Mouse (Mus musculus) adrenal gland, adult 2 months (tissue): ENCODE data around the gene Slc4a8. TPM values are rescaled to one million over a fixed set of nuclear protein-coding genes. Genes with fewer than 3 reads are reported as not detected.

Experiments
- DNase-seq: peaks from one replicate; pipeline ENCODE4 v3.0.0; 2021
- long read RNA-seq: library from polyadenylated mRNA; stranded (forward); transcript quantifications from one replicate; pipeline ENCODE4 v2.0.0, GENCODE M21; 2021
- polyA plus RNA-seq: library from polyadenylated mRNA; depleted of rRNA; stranded (reverse); fragments of >200 nt; gene quantifications from 2 replicates; pipeline ENCODE4 v1.2.3, GENCODE M21; 2012; rRNA removed
- total RNA-seq, 2 experiments: library from RNA; stranded (reverse); gene quantifications; 2 replicates each; pipeline ENCODE4 v1.2.3; 2021

Slc4a8 gene
- total RNA-seq (1 to 10 TPM; 5.0 to 7.5 TPM), polyA plus RNA-seq (1.5 and 1.8 TPM in 2 replicates)
- long read RNA-seq, partial matches to known transcripts, result 1 of 1 reads
- long read RNA-seq, other reads (novel, unspliced or antisense), result 0 of 1 reads

GRCm38 (mm10) chr15:100761419-100762185, at the start of gene Slc4a8:
Slc4a8 (plus strand) TSS chr15:100761747.
- DNase-seq, result peak; percentile 93

DNA sequence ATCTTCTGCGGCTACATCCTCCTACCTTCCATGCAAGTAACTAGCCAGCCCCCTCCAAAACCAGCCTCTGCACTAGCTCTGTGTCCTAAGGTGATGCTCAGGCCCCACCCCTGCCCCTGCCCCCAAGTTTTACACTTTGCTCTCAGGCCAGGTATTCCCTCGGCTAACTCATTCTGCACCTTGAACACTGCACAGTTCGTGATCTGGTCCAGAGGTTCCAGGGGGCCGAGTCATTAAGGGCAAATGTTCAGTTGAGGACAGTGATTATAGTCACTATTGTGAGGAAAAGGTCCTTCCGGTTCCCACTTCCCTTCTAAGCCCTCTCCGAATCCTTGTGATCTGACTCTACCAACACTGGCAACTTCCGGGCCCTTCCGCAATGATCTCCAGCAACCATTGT, 47.1 kb upstream of the Slc4a8 start:
- no peak for DNase-seq

GRCm38 (mm10) chr15:100715399-100715993, 46.1 kb upstream of the Slc4a8 start:
- no peak for DNase-seq

- DNase-seq, result no peak
Measured at GRCm38 (mm10) chr15:100717933-100718332, 43.6 kb upstream of the Slc4a8 start.

DNA sequence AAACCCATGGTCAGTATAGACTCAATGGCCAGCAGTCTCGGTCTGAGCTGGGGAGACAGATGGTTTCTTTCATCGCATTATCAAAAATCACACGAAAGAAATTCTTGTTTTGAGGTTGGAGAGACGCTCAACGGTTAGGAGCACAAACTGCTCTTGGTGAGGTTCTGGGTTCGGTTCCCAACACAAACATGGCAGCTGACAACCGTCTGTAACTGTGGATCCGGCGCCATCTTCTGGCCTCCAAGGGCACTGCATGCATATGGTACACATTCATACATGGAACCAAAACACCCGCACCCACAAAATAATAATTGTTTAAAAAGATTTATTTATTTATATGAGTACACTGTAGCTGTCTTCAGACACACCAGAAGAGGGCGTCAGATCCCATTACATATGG, 43.0 kb upstream of the Slc4a8 start:
- DNase-seq, result no peak

- DNase-seq, result no peak
Measured at GRCm38 (mm10) chr15:100719217-100719616, 42.3 kb upstream of the Slc4a8 start.

DNA sequence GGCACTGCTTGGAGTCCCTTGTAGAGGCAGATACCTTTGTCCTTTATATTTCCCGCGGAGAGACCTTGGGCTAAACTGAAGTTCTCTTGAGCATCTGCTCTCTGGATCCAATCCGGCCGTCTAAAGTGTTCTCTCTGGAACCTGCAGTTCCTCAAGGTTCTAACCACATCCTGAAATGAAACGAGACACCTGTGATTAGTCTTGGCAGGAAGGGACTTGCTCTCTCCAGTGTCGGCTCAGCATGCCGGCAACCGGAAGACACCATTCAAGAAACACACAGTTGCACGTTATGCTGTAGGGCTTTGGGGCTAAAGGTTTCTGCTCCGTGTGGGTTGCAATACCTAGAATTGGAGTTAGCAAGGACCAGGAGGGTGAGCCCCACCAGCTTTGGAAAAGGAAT, 41.5 kb upstream of the Slc4a8 start:
- no peak for DNase-seq

- DNase-seq, result no peak
Measured at GRCm38 (mm10) chr15:100721445-100721844, 40.1 kb upstream of the Slc4a8 start.

- no peak for DNase-seq
Measured at GRCm38 (mm10) chr15:100722026-100722425, 39.5 kb upstream of the Slc4a8 start.

GRCm38 (mm10) chr15:100722564-100722963, 39.0 kb upstream of the Slc4a8 start:
- DNase-seq, result no peak

- DNase-seq, result no peak
Measured at GRCm38 (mm10) chr15:100723505-100723904, 38.0 kb upstream of the Slc4a8 start.

DNA sequence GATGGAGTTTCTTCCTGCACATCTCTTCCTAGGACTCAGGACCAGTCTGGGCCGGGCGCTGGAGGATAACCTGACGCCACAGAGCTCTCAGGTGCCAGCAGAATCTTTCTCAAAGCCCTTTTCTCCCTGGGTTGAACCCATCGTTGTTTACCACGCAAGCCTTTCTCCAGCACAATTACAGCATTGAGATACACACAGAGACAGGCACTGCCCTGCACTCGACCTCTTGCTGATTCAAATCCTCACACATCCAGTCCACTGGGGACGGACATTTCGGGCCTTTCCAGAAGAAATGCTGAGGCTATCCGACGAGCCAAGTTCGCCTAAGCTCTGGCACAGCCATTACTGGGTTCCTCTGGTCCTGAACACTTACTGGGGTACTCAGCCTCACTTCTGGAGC, 34.8 kb upstream of the Slc4a8 start:
- DNase-seq, result no peak

DNA sequence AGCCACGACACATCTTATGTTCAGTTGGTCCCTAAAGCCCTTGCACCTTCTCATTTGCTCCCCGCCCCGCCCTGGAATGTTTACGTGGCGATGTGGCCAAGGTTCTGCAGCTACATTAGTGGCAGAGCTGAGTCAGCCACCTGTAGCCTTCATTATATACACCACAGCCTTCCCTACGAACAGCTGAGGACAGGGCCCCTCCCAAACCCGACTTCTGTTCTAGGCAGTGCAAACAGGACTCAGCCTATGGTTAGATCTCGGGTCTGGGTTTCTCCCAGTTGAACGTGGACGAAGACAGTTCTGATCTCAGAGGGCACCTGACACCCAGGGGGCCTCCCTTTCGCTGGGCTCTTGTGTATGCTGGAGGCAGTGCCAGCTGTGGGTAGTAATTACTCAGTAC, 33.7 kb upstream of the Slc4a8 start:
- no peak for DNase-seq

- DNase-seq, result no peak
Measured at GRCm38 (mm10) chr15:100728586-100728985, 33.0 kb upstream of the Slc4a8 start.

GRCm38 (mm10) chr15:100729281-100729985, 32.1 kb upstream of the Slc4a8 start, which contains the start of gene Galnt6:
Galnt6 (minus strand) TSS chr15:100729376.
- peak; percentile 28 for DNase-seq

GRCm38 (mm10) chr15:100731081-100731480, 30.5 kb upstream of the Slc4a8 start:
- no peak for DNase-seq

- no peak for DNase-seq
Measured at GRCm38 (mm10) chr15:100732580-100732979, 29.0 kb upstream of the Slc4a8 start.

DNA sequence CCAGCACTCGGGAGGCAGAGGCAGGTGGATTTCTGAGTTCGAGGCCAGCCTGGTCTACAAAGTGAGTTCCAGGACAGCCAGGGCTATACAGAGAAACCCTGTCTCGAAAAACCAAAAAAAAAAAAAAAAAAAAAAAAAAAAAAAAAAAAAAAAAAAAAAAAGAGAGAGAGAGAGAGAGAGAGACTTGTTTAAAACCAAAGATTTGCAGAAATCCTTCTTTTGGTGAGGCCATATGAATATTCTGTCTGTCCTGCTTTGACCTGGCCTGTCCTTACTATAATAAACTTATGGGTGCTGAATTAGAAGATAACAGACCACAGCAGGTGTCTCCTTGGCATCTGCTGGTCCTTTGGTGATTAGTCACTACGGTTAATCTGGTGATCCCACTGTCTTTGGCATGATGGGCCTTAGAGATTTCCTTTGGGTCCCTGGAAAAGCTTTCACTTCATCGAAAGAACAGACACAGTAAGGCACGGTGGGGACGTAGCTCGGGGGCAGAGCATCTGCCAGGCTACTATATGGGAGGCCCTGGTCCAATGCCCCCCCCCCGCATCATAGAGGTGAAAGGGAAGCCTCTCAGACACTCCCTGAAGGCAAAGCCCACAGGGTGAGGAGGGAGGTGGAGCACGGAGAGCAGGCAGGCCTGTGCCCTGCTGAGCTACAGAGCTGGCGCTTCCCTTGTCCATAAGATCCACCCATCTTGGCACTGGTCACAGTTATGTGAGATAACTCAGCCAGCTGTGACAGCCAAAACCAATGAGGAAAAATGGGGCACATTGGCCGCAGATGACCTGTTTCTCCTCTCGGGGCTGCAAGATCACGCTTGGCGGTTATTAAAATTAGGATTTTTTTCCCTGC, 26.2 kb upstream of the Slc4a8 start:
- DNase-seq, result peak; percentile 29

DNA sequence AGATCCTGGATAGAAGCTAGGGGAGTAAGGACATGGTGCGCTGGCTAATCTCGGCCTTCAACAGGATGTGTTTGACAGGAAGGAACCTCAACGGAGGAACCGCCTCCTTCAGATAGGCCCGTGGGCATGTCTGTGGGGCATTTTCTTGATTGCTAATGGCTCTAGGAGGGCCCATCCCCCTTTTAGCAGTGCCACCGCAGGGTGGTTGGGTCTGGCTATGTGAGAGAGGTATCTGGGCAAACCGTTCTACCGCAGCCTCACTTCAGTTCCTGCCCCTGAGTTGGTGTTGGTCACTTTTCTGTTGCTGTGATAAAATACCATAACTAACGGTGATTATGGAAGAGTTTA, 25.6 kb upstream of the Slc4a8 start:
- DNase-seq, result no peak

GRCm38 (mm10) chr15:100737667-100738066, 23.9 kb upstream of the Slc4a8 start:
- no peak for DNase-seq

DNA sequence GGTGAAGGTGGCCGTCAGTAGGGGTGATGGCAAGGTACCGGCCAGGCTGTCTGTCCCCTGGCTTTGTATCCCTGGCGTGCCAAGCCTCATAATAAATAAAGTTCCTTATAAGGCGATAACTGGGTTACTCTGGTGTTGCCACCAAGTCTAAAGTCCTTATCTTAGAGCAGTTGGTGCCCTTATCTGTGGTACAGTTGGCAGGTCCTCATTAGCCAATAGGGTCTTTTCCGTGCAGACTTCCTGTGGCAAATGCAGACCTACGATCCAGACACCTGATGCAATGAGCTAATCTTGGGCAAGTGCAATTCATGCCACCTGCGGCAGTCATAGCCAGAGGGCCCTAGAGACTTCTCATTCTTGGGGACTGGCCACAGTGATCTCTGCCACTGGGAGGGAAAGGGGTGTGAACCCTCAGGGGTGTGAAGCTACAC, 23.2 kb upstream of the Slc4a8 start:
- DNase-seq, result no peak

DNA sequence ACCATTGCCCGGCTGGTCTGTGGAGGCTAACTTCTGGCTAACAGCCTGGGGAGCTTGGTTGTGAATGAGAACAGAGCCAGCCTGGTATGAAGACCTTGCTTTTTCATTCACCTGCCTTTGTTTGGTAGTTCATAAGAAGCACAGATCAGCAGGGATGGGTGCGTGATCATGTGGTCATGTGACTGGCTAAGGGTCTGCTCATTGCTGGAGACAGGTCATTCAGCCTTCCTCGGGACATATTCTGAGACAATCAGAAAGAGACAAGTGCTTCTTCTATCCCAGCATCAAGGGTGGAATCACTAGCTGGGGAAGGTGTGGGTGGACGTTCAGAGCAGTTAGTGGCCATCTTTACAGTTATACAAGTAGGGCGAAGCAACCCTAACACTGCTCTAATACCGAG, 22.1 kb upstream of the Slc4a8 start:
- no peak for DNase-seq
